Mouse (Mus musculus) bone marrow macrophage, adult 2 months (primary cell): ENCODE results near the gene Fbln2. TPM values are rescaled to one million over a fixed set of nuclear protein-coding genes. Genes with fewer than 3 reads are reported as not detected.

Source experiments
- H3K27ac ChIP-seq: 2 replicates; pipeline ENCODE4 v1.5.1; 2012; ENCODE audit warnings: low read depth, low read length; ENCODE audit not compliant: insufficient read depth
- H3K4me1 ChIP-seq: 2 replicates; pipeline ENCODE4 v1.6.1; 2012; ENCODE audit warnings: low read length; ENCODE audit not compliant: control insufficient read depth, insufficient read depth
- H3K4me3 ChIP-seq: 2 replicates; pipeline ENCODE4 v1.5.1; 2012; ENCODE audit warnings: mild to moderate bottlenecking, low read length, moderate library complexity; ENCODE audit not compliant: insufficient read depth
- CTCF ChIP-seq: IDR thresholded peaks from 2 replicates; pipeline ENCODE4 v1.5.1; 2012; ENCODE audit warnings: low read depth, mild to moderate bottlenecking, low read length, moderate library complexity
- POLR2A ChIP-seq: IDR thresholded peaks from 2 replicates; pipeline ENCODE4 v1.6.1; 2012; ENCODE audit warnings: mild to moderate bottlenecking, low read depth, low read length, borderline replicate concordance
- polyA plus RNA-seq: library from polyadenylated mRNA; stranded (reverse); fragments of >200 nt; gene quantifications from 2 replicates; pipeline ENCODE4 v1.2.4, GENCODE M21; 2012; ENCODE audit not compliant: missing spikeins, insufficient read depth, insufficient read length

Gene Fbln2
- polyA plus RNA-seq, 1 experiment: 3.1 TPM

DNA sequence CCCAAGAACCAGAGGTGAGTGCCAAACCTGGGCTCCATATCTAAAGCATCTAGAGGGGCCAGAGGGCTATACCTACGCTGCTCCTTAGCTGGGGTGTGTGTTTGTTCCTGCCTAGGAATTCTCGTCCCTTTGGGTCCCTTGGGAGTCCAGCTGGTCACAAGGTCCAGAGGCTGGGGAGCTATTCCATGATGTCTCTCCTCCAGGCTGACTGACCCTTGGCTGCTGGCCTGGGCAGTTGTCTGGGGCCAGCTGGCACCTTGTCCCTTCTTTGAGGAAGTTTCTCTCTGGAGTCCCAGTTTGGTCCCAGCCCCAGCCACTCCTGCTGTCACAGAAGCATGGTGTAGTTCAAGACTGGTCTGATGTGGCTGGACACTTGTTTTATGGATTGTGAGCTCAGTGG is 30.9 kb upstream of the Fbln2 start:
- Histone ChIP-seq H3K27ac (no peak overlapping the region), H3K4me3 (no peak overlapping the region), H3K4me1 (no peaks in the 10 kb centered on the region)
- TF ChIP-seq CTCF: no peak
- no peak for TF ChIP-seq POLR2A

- Histone ChIP-seq H3K4me1 (no peaks in the 10 kb centered on the region), H3K27ac (no peak overlapping the region), H3K4me3 (no peak overlapping the region)
- TF ChIP-seq POLR2A: no peak
- TF ChIP-seq CTCF: no peak
Measured at GRCm38 (mm10) chr6:91182075-91182490, 30.2 kb upstream of the Fbln2 start.

GRCm38 (mm10) chr6:91183041-91183440 is 29.2 kb upstream of the Fbln2 start:
- no peak for TF ChIP-seq POLR2A
- TF ChIP-seq CTCF: no peak
- Histone ChIP-seq H3K4me3 (no peak overlapping the region), H3K4me1 (no peaks in the 10 kb centered on the region), H3K27ac (no peak overlapping the region)

DNA sequence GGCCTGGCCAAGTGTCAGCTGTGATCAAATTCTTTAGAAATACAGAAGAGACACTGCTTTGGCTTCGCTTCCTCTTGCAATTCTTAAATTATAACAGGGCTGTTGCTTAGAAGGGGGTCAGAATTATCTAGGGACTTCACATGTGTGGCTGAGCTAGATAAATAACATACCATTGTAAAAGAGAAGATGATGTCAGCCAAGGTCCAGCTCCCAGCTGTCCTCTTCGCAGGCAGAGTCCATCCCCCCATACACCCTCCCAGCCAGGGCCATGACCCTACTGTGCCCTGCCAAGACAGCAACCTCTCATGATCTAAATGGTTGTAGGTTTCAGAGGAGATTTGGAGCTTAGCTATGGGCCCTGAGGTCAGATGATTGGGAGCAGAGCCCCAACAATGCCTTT is 28.3 kb upstream of the Fbln2 start:
- no peak for TF ChIP-seq POLR2A
- no peak for TF ChIP-seq CTCF

DNA sequence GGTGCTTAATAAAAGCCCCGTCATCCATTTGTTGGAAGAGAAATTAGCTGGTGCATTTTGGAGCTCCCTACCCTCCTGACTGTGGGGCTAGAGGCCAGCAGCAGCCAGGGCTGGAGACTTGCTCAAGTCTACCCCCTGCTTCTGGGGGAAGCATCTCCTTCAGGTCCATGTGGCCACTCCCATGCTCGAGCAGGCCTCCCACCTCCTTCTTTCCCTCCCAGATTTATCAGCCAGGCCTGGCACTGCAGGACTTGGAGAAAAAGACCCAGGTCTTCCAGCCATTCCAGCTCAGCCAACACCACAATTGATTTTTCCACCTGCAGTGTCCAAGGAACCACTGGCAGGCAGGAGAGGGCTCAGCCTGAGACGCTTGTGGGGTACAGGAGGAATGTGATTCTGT is 27.5 kb upstream of the Fbln2 start:
- H3K4me1 ChIP-seq: no peaks in the 10 kb centered on the region
- no peak for TF ChIP-seq CTCF
- no peak for TF ChIP-seq POLR2A
- H3K4me3 ChIP-seq: no peak overlapping the region
- H3K27ac ChIP-seq: no peak overlapping the region

More for the DNA sequence above, 28.3 kb upstream of the Fbln2 start:
- no peak overlapping the region for H3K27ac ChIP-seq
- H3K4me3 ChIP-seq: no peak overlapping the region
- no peaks in the 10 kb centered on the region for H3K4me1 ChIP-seq

- no peaks in the 10 kb centered on the region for H3K4me1 ChIP-seq
- H3K27ac ChIP-seq: no peak overlapping the region
- H3K4me3 ChIP-seq: no peak overlapping the region
- no peak for TF ChIP-seq CTCF
- no peak for TF ChIP-seq POLR2A
Measured at GRCm38 (mm10) chr6:91185502-91185901, 26.8 kb upstream of the Fbln2 start.

DNA sequence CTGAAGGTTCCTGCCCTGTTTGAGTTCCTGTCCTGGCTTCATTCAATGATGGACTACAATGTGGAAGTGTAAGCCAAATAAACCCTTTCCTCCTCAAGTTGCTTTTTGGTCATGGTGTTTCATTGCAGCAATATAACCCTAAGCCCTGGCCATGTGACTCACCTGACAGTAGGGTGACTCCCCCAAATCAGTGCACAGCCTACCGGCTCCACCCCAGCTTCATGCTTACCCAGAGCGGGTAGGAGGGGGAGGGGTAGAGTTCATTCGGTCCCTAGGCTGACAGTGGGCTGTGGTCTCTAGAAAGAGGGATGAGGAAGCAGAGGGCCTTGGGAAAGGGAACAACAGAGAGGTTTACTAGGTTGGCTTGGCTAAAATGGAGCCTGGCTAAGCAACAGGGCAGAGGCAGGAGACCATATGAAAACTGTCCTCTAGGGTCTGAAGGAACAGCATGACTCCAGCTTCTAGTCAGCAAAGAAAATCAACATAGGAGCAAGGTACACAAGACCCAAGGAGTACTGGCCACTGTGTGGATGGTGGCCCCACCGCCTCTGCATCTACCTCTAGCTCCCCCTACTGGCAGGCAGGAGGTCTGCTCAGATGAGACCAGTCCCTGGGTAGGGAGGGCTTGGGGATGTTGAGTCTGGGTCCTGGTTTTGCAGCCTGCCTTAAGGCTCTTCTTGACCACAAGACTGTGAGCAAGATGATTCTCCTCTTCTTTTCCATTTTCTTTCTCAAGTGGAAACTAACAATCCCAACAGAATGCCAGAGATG is 25.9 kb upstream of the Fbln2 start:
- no peaks in the 10 kb centered on the region for H3K4me1 ChIP-seq
- TF ChIP-seq CTCF: peak; percentile 55; the same call in 1 of the 2 replicates
- TF ChIP-seq POLR2A: no peak
- H3K27ac ChIP-seq: no peak overlapping the region
- H3K4me3 ChIP-seq: no peak overlapping the region

- Histone ChIP-seq H3K4me1 (no peaks in the 10 kb centered on the region), H3K27ac (no peak overlapping the region), H3K4me3 (no peak overlapping the region)
- TF ChIP-seq POLR2A (no peak), CTCF (no peak)
Measured at GRCm38 (mm10) chr6:91186934-91187333, 25.3 kb upstream of the Fbln2 start.

GRCm38 (mm10) chr6:91187871-91188270 is 24.4 kb upstream of the Fbln2 start:
- H3K4me1 ChIP-seq: no peaks in the 10 kb centered on the region
- H3K27ac ChIP-seq: no peak overlapping the region
- H3K4me3 ChIP-seq: no peak overlapping the region
- TF ChIP-seq POLR2A: no peak
- TF ChIP-seq CTCF: no peak

DNA sequence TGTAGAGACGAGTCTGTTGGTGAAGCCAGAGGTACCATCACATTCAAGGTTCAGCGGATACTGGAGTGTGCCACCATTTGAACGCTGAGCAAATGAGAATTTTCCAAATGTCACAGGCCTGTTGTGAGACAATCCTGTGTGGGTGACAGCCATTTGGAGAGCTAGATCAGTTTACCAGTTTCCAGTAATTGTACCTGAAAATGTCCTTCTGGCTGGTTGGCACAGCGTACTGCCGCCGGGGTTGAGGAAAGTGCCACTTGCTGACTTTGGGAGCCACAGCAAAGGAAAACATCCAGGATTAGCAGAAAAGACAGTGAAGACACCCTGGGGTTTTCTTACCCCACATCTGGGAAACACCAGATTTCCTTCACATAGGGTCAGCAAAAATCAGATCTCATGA is 22.3 kb upstream of the Fbln2 start:
- no peak overlapping the region for H3K4me3 ChIP-seq
- H3K27ac ChIP-seq: no peak overlapping the region
- no peaks in the 10 kb centered on the region for H3K4me1 ChIP-seq
- no peak for TF ChIP-seq POLR2A
- TF ChIP-seq CTCF: no peak
